Mouse (Mus musculus): ENCODE measurements around the gene Qser1.

DNA sequence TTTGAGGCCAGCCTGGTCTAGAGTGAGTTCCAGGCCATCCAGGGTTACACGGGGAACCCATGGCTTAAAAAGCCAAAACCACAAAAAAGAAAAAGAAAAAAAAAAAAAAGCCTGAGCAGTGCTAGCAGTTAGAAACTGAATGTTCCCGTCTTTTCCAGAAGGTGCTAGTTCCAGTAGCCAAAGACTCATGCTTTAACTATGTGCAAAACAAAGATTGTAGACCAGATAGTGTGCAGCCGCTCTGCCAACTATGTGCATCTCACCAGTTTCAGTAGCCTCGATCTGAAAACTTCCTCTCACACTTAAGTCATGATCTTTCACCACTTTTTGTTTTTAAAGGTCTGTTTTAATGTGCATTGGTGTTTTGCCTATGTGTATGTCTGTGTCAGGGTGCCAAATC lies 98.7 kb downstream of the Qser1 start:
- no peak for TF ChIP-seq TAL1 (IDR thresholded peaks at IDR 0.05; ENCODE audit: low read length)
- no peak for TF ChIP-seq GATA1 (IDR thresholded peaks at IDR 0.05; ENCODE audit: low read length)

Data from erythroblast, embryonic 14.5 days (primary cell).